Comparison of ENCODE assay signal across 6 mouse cellular contexts in genomic region chr1:86293091-86293490, GRCm38 (mm10). TPM values are rescaled to one million over a fixed set of nuclear protein-coding genes. Genes with fewer than 3 reads are reported as not detected.
"Had no signal": no experiment of that assay in that cellular context is flagged by ENCODE, and none has a peak within 500 bp of the region (broad histone marks: within the 10 kb centered on the region; RNA-seq: fewer than 3 reads in every experiment).

No protein-coding gene starts in this region.

- DNase-seq: liver, embryonic 13.5 days; lung, adult 2 months; thymus, adult 2 months; thymus, postnatal 14 days; thymus, postnatal 4 days had no signal

RNA-seq across cellular contexts. Expression of gene B3gnt7, which starts 9.5 kb away (rescaled TPM):
- total RNA-seq: liver, adult 2 months had no signal
